Mouse (Mus musculus) ovary, postnatal 10 days (tissue): ENCODE data around the gene Greb1.

ENCODE experiments used
- DNase-seq: peaks from one replicate; pipeline ENCODE4 v3.0.0; 2022; ENCODE audit warnings: low spot score

The Greb1 gene

GRCm38 (mm10) chr12:16634075-16634813 lies 166.4 kb downstream of the Greb1 start:
- DNase-seq, result no peak

- DNase-seq, result no peak
These were observed 167.5 kb downstream of the Greb1 start for GRCm38 (mm10) chr12:16633235-16633634.

GRCm38 (mm10) chr12:16631423-16631822 lies 169.3 kb downstream of the Greb1 start:
- DNase-seq, result no peak

GRCm38 (mm10) chr12:16630866-16631185 lies 169.9 kb downstream of the Greb1 start:
- DNase-seq, result no peak

GRCm38 (mm10) chr12:16630152-16630865 lies 170.4 kb downstream of the Greb1 start:
- DNase-seq, result no peak
